10 mouse cellular contexts compared by ENCODE assay signal in the genomic region with DNA sequence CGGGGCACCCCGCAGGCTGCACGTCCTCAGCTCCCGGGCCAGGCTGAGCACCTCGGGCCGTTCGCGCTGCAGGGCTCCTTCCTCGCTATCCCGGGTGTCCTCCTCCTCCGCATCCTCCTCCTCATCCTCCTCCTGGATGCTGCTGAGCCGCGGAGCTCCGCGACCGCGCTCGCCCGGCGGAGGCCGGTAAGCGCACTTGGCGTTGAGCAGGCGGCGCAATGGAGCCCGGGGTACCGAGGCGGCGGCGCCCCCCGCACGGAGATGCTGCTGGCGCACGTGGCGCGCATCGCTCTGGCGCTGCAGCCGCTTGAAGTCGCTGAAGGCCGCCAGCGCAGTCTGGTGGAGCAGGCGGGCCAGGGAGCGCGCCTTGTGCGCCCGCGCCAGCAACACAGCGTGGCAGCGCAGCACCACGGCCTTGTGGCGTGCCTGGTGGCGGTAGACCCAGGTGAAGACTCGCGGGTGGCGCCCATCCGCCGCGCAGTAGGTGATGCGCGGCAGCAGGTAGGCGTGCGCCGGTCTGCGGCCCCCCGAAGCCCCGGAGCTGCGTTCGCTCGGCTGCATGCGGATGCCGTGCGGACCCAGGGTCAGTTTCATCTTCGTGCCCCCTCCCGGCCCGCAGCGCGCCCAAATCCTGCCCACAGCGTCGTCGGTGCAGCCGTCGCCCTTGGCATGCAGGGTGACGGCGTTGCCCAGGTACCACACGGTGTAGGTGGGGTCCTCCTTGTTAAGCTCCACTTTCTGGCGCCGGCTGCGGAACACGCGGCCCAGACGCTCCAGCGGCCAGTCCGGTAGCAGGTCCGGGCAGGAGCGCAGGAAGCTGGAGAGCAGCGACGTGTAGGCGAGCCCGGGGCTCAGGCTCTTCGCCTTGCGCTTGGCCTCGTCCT. TPM values are rescaled to one million over a fixed set of nuclear protein-coding genes. Genes with fewer than 3 reads are reported as not detected.
DNase-seq lines count a peak whose midpoint lies in the region; ATAC-seq and TF ChIP-seq lines count a peak whose summit lies in the region.
"Had no signal": no experiment of that assay in that cellular context is flagged by ENCODE, and none has a peak within 500 bp of the region (broad histone marks: within the 10 kb centered on the region; RNA-seq: fewer than 3 reads in every experiment).

No protein-coding gene starts in this region.

- no peaks in the 10 kb centered on the region for H3K9me3 ChIP-seq in heart, embryonic 15.5 days (replicated peaks)

- H3K4me2 ChIP-seq in heart, embryonic 15.5 days = peak overlapping the region; percentile 71

- no peaks in the 10 kb centered on the region for H3K36me3 ChIP-seq in heart, embryonic 15.5 days

- TF ChIP-seq POLR2A in olfactory bulb, adult 2 months (IDR thresholded peaks at IDR 0.05; ENCODE audit: insufficient read depth, low read depth, low read length) = no peak

- H3K4me3 ChIP-seq in heart, embryonic 15.5 days = peak overlapping the region; percentile 46
- H3K4me3 ChIP-seq in olfactory bulb, adult 2 months (ENCODE audit: insufficient read depth, low read depth, low read length) = peak overlapping the region; percentile 77

- intact Hi-C loops in left cerebral cortex, postnatal 14 days (cut with DNase I) = loop anchor here (2.0 kb wide), 1 partner anchor 19 kb away; no protein-coding TSS in a partner anchor

- no peak overlapping the region for H3K27ac ChIP-seq in heart, embryonic 15.5 days
- peak overlapping the region; percentile 19 for H3K27ac ChIP-seq in olfactory bulb, adult 2 months (ENCODE audit: insufficient read depth, low read depth, low read length)

- H3K27me3 ChIP-seq in heart, embryonic 15.5 days = peaks cover 96% of the 10 kb centered on the region

- no peak for ATAC-seq in heart, embryonic 15.5 days (replicated peaks; ENCODE audit: insufficient number of reproducible peaks, insufficient read depth, low FRiP score, low read depth)
- peak; percentile 41 for ATAC-seq in frontal cortex, adult (ENCODE audit: low TSS enrichment)
- ATAC-seq: Patski had no signal

- DNase-seq in heart, adult 18-20 months = no peak
- DNase-seq in adrenal gland, postnatal 36 days = peak; percentile 59 to 67
- peak; percentile 48 to 68 for DNase-seq in left cerebral cortex, postnatal 14 days (ENCODE audit: low spot score in 2 of 2)
- DNase-seq in T-cell, adult 2 months (ENCODE audit: low spot score) = no peak
- DNase-seq in spleen, postnatal 36 days (ENCODE audit: low spot score in 2 of 2) = no peak

- WGBS in heart, embryonic 15.5 days = 1% methylated on average over 103 of the region's 103 CpGs
- WGBS in olfactory bulb, adult 2 months = under 1% methylated on average over 103 of the region's 103 CpGs

- H3K9ac ChIP-seq in heart, embryonic 15.5 days = no peak overlapping the region

- H3K4me1 ChIP-seq in heart, embryonic 15.5 days (replicated peaks) = peaks cover 21% of the 10 kb centered on the region
- H3K4me1 ChIP-seq in olfactory bulb, adult 2 months (ENCODE audit: control insufficient read depth, insufficient read depth, low read length) = peaks cover 35% of the 10 kb centered on the region

- no peak for TF ChIP-seq CTCF in olfactory bulb, adult 2 months (IDR thresholded peaks at IDR 0.05; ENCODE audit: insufficient read depth, low read depth, low read length)

RNA-seq across cellular contexts. Expression of gene Fam43b, which starts 1.0 kb away (rescaled TPM):
- polyA plus RNA-seq in heart, embryonic 15.5 days (2015; fragmentation: Nextera tagmentation; extraction: Ambion mirVana) = 0.22 TPM in 1 of 2 replicates, not detected in the other
- total RNA-seq in heart, adult 18-20 months (2021) = not detected
- total RNA-seq in adrenal gland, postnatal 36 days (2021) = 1 to 10 TPM; 2.5 to 3.5 TPM
- total RNA-seq in left cerebral cortex, postnatal 14 days (2021) = 10 to 100 TPM; 33.9 TPM
- not detected in 2 replicates for polyA plus RNA-seq in olfactory bulb, adult 2 months (2012; ENCODE audit: insufficient read depth, insufficient read length, low replicate concordance, missing spikeins)
- polyA plus RNA-seq: large intestine, adult 2 months; Patski had no signal

RNA-seq across cellular contexts. Expression of gene Cda, which starts 27.5 kb away (rescaled TPM):
- 8.9 and 9.2 TPM in 2 replicates for polyA plus RNA-seq in heart, embryonic 15.5 days (2015; fragmentation: Nextera tagmentation; extraction: Ambion mirVana)
- total RNA-seq in heart, adult 18-20 months (2021) = 1 to 10 TPM; 1.6 to 2.3 TPM
- total RNA-seq in adrenal gland, postnatal 36 days (2021) = 10 to 100 TPM in 1 of 2 experiments, 1 to 10 TPM in 1; 6.9 to 15.0 TPM
- 1 to 10 TPM; 3.3 to 4.1 TPM for total RNA-seq in left cerebral cortex, postnatal 14 days (2021)
- not detected in 2 replicates for polyA plus RNA-seq in olfactory bulb, adult 2 months (2012; ENCODE audit: insufficient read depth, insufficient read length, low replicate concordance, missing spikeins)

RNA-seq across cellular contexts. Expression of gene Mul1, which starts 39.1 kb away (rescaled TPM):
- 22.2 and 22.7 TPM in 2 replicates for polyA plus RNA-seq in heart, embryonic 15.5 days (2015; fragmentation: Nextera tagmentation; extraction: Ambion mirVana)
- 10 to 100 TPM; 76.1 to 88.4 TPM for total RNA-seq in heart, adult 18-20 months (2021)
- total RNA-seq in adrenal gland, postnatal 36 days (2021) = 10 to 100 TPM; 51.7 to 55.3 TPM
- total RNA-seq in left cerebral cortex, postnatal 14 days (2021) = 10 to 100 TPM; 50.5 to 55.9 TPM
- polyA plus RNA-seq in olfactory bulb, adult 2 months (2012; ENCODE audit: insufficient read depth, insufficient read length, low replicate concordance, missing spikeins) = not detected in 2 replicates

RNA-seq across cellular contexts. Expression of gene Camk2n1, which starts 58.8 kb away (rescaled TPM):
- 1.3 and 1.5 TPM in 2 replicates for polyA plus RNA-seq in heart, embryonic 15.5 days (2015; fragmentation: Nextera tagmentation; extraction: Ambion mirVana)
- 10 to 100 TPM; 12.3 to 12.6 TPM for total RNA-seq in heart, adult 18-20 months (2021)
- total RNA-seq in adrenal gland, postnatal 36 days (2021) = 10 to 100 TPM; 25.2 to 25.7 TPM
- total RNA-seq in left cerebral cortex, postnatal 14 days (2021) = 100 to 1,000 TPM; 755 to 854 TPM
- 114 and 206 TPM in 2 replicates for polyA plus RNA-seq in olfactory bulb, adult 2 months (2012; ENCODE audit: insufficient read depth, insufficient read length, low replicate concordance, missing spikeins)

Comparison
In these comparisons a context has a peak if more than half of its experiments do, and no peak if none do; other contexts are left out.
1. DNase-seq: peak in adrenal gland, postnatal 36 days (2 of 2) and left cerebral cortex, postnatal 14 days (2 of 2); none in heart, adult 18-20 months (0 of 2), T-cell, adult 2 months (single experiment) and spleen, postnatal 36 days (0 of 2).
2. RNA of gene Fam43b, which starts 1.0 kb away (total RNA-seq): 33.9 TPM in left cerebral cortex, postnatal 14 days; 2.5 to 3.5 TPM in adrenal gland, postnatal 36 days and not detected in heart, adult 18-20 months; every median in the first group is over 4 times any median in the second.